Mouse (Mus musculus) left cerebral cortex, postnatal 25 days (tissue): ENCODE measurements around the gene Pdxp. TPM values are rescaled to one million over a fixed set of nuclear protein-coding genes. Genes with fewer than 3 reads are reported as not detected.

Experiments used
- DNase-seq, 2 experiments: peaks; one replicate each; pipeline ENCODE4 v3.0.0; 2022; ENCODE audit warnings: low spot score in 2 of 2, mixed read lengths in 1 of 2
- intact Hi-C: fragments of 180-260 bp; cut with DNase I; formaldehyde crosslinking; loops from one replicate; pipeline ENCODE4 v1.15.1; 2025
- total RNA-seq, 2 experiments: library from RNA; stranded (reverse); gene quantifications; 2 replicates each; pipeline ENCODE4 v1.2.3; 2021

Pdxp gene
- total RNA-seq, 2 experiments from 2014 or later = 165 to 180 TPM

DNA sequence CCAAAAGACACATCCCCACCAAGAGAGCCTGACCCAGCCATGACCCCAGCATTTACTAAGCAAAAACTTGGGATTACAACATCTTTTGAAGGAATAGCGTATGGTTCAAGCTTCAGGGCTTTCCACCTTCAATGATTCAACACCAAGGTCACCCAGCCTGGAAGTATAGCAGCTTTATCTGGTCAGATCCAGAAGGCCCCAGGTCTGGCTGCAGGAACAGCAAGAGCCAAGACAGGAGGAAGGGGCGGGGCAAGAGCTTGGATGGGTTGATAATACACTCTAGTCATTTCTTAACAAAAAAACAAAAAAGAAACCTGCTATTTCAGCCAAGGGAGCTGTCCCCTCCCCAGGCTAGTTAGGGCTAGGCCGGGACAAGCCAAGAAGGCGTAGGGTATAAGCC is 16.2 kb upstream of the Pdxp start:
- intact Hi-C loops = no loop called here

GRCm38 (mm10) chr15:78898507-78899001 is 15.2 kb upstream of the Pdxp start:
- intact Hi-C loops = no loop called here
- no peak for DNase-seq

More for the DNA sequence above, 16.2 kb upstream of the Pdxp start:
- no peak for DNase-seq

DNA sequence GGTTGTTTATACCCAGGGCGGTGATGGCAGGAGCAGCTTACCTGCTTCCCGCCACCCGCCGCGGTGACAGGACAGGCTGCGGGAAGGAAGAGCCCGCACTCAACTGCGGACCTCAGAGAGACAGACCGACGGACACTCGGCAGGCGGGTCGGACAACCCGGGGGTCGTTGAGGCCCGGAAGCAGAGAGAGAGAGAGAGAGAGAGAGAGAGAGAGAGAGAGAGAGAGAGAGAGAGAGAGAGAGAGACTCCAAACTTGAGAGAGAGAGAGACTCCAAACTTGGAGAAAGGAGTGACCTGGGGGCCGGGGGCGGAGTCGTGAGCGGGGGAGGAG is 14.3 kb upstream of the Pdxp start, which contains the start of gene Gm49510:
Gene Gm49510, plus strand, starts transcription at position 259 of the 331 bp plus-strand sequence.
- intact Hi-C loops = no loop called here

GRCm38 (mm10) chr15:78899740-78900584 is 13.8 kb upstream of the Pdxp start, which contains the start of gene Sh3bp1:
Sh3bp1 (plus strand) TSS chr15:78899768.
- intact Hi-C loops = loop anchor here (2.0 kb wide), 1 partner anchor 21 kb away; no protein-coding TSS in a partner anchor
- peak; percentile 58 to 61 for DNase-seq

More for the DNA sequence above, 14.3 kb upstream of the Pdxp start, which contains the start of gene Gm49510:
- no peak for DNase-seq

DNA sequence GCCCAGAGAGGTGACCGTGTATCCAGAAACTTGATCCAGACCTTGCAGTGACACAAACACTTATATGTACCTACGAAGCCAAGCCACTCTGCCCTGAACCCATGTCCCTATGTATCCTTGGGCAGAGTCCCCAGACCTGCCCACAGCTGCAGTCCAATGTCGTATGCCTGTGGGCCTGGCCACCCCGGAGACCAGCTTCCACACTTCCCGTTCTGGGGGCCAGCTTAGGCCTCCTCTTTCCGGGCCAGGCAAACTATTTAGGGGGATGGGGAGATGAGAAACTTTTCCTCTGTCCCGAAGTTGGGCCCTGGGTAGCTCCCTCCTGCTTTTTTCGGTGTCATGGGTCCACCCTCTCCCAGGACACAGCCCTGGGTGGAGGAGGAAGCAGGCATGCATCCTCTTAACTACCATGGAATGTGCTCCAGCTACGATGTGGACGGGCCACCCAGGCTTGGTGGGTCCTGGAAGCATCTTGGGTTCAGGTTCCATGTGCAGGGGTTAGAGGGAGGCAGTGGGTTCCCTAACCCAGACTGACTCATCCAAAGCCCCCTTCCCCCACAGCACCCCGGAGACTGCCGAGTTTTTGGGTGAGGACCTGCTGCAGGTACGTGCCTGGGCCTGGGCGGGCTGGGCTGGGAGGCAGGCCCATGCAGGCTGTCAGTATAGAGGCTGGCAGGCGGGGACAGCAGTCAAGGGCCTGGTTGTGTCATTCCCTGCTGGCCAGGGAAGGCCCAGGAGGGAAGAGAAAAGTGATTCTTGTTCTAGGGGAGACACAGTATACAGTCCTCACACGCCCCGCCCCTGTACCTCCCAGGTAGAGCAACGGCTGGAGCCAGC is 12.9 kb upstream of the Pdxp start:
- intact Hi-C loops = loop anchor here (2.0 kb wide), 1 partner anchor 22 kb away; no protein-coding TSS in a partner anchor
- no peak for DNase-seq

DNA sequence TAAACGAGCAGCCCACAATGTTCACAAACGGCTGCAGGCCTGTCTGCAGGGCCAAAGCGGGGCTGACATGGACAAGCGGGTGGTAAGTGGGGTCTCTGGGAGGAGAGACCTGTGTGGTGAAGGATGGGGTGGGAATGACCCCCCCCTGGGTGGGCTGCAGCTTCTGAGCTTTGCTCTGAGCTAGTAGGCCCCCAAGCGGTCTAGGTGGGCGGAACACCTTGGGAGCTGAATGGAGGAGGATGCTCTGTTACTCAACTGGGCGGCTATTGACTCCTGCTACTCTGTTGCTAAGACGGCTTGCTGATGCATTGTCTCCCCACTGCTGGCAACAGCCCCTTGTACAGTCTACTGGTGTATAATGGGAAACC is 12.3 kb upstream of the Pdxp start:
- intact Hi-C loops = loop anchor here (2.0 kb wide), 1 partner anchor 23 kb away; no protein-coding TSS in a partner anchor
- DNase-seq = no peak

- peak; percentile 82 to 83 for DNase-seq
- intact Hi-C loops = no loop called here
Observed at GRCm38 (mm10) chr15:78903243-78903642, 10.5 kb upstream of the Pdxp start.

DNA sequence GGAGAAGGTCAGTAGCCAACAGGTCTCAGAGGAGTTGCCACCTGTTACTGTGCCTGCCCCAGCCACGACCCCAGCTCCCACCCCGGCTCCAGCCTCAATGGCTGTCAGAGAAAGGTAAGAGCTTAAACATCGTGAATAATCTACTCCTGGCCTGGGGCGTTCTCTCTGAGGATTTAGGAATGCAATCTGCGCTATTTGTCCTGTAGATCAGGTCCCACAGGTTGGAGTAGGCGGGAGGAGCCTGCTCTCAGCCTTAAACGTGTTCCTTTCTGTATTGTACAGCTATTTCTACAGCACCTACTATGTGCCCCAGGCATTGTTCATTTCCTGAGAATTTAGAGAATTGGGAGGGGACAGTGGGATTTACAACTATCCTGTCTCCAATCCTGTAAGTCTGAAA is 5.3 kb upstream of the Pdxp start:
- DNase-seq = no peak
- intact Hi-C loops = no loop called here

- intact Hi-C loops = no loop called here
- no peak for DNase-seq
Observed at GRCm38 (mm10) chr15:78908982-78909381, 4.7 kb upstream of the Pdxp start.

DNA sequence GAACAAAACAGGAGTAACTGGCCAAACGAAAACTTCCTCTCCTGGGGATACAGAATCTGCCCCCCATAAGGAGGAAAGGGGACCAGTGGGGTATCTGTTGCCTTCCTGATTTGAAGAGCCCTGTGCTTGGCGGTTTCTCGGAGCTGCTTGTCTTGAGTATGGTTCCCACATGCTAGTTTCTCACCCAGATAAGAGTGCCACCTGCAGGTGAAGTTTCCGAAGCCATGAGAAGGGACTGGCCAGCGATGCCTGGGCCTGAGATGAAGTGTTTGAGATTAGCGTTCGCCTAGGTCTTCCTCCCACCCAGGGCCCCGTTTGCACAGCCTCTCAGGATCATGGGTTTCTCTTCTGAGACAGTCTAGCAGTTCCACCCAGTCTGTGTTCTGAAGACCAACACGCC is 1.7 kb upstream of the Pdxp start:
- intact Hi-C loops = loop anchor here (1.0 kb wide), 1 partner anchor 35 kb away; the partner anchor contains the start of gene Gga1
- DNase-seq = peak in 1 of 2 experiments; percentile 40

GRCm38 (mm10) chr15:78914091-78914822 is 538 bp downstream of the Pdxp start:
- intact Hi-C loops = no loop called here

DNA sequence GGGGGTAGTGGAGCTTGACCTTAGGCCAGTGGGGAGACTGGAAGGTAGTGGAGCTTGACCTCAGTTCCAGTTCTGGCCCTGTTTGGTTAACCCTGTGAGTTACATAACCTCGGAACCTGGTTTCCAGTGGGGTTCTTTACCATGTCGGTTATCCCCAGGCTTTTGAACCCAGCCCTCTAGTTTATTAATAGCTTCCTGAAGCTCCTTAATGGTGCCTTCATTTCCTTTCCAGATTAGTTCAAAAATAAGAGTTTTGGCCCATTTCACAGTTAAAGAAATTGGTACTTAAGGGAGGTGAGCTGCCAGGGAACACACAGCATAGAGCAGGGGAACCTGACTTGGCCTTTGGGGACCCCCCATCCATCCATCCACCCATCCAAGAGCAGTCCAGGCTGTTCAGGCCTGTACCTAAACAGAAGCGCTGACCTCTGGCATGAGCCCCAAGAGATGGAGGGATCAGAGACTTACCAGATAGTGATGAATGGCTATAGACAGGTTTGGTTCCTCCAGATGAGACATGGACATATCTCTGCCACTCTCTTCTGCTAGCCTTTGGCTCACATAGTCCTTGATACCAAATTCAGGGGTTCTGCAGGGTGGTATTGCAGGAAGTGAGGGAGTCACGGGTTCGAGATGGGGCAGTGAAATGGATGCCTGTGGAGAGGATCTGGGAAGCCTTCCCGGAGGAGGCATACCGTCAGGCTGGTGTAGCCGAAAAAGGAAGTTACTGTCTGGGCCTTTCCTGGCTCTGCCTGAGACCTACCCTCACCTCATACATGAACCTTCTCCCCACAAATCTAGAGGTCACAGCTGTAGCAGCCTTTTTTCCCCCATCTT is 1.3 kb downstream of the Pdxp start:
- intact Hi-C loops = loop anchor here (1.0 to 5.0 kb wide), 2 partner anchors 27 to 157 kb away; no protein-coding TSS in a partner anchor
- no peak for DNase-seq

More at GRCm38 (mm10) chr15:78914091-78914822, 538 bp downstream of the Pdxp start:
- DNase-seq = peak in 1 of 2 experiments; percentile 64

- intact Hi-C loops = loop anchor here (1.0 to 5.0 kb wide), 2 partner anchors 27 to 157 kb away; no protein-coding TSS in a partner anchor
- DNase-seq = peak; percentile 77 to 90
Observed at GRCm38 (mm10) chr15:78915660-78916017, 1.9 kb downstream of the Pdxp start.

GRCm38 (mm10) chr15:78916052-78916826 is 2.5 kb downstream of the Pdxp start:
- DNase-seq = peak in 1 of 2 experiments; percentile 57
- intact Hi-C loops = loop anchor here (5.0 kb wide), 1 partner anchor 156 kb away; no protein-coding TSS in a partner anchor

DNA sequence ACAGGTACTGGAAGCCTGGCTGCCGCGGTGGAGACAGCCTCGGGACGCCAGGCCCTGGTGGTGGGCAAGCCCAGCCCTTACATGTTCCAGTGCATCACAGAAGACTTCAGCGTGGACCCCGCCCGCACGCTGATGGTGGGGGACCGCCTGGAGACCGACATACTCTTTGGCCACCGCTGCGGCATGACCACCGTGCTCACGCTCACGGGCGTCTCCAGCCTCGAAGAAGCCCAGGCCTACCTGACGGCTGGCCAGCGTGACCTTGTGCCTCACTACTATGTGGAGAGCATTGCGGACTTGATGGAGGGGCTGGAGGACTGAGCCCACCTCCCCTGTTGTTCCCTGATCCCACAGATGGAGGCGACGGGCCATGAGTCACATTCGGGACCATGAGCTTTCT is 4.4 kb downstream of the Pdxp start:
- intact Hi-C loops = loop anchor here (5.0 kb wide), 1 partner anchor 154 kb away; no protein-coding TSS in a partner anchor
- no peak for DNase-seq

DNA sequence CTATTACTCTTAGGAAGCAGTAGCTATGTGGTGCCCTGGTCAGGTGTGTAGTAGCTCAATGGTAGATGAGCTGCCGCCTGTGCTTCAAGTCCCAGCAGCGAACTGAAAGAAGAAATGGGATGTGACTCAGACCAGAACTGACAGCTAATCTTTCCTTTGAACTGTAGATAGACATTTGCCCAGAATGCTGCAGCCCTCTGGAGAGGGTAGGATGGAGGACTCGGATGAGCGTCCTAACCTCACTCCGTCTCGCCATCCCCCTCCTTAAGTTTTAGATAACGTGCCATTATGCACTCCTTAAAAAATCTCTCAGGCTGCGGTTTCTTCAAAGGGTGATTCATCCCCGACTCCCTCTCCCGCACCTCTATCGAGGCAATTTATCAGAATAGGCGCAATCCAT is 6.2 kb downstream of the Pdxp start:
- intact Hi-C loops = loop anchor here (5.0 kb wide), 1 partner anchor 152 kb away; no protein-coding TSS in a partner anchor
- no peak for DNase-seq

- intact Hi-C loops = no loop called here
- no peak for DNase-seq
Observed at GRCm38 (mm10) chr15:78922700-78923099, 9.0 kb downstream of the Pdxp start.
